Mouse (Mus musculus): ENCODE measurements around the gene Psph.

The Psph gene

DNA sequence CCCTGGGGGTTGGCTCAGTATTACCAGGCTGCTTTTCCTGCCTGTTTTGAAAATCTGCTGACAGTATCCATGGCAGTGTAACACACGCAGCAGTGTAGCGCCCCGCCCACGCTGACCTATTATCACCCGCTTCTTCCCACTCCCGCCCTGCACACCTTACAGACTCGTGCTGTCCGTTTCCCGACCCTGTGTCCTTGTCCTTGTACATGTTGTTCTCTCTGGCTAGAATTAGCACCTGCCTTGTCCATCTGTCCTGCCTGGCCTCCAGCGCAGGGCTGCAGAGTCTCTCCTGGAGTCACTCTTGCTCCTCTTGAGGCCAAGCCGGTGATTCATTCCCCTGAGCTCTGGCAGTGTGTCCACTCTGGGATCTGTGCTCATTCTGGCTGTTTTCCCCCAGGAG, 56.9 kb downstream of the Psph start:
- DNase-seq = no peak

DNA sequence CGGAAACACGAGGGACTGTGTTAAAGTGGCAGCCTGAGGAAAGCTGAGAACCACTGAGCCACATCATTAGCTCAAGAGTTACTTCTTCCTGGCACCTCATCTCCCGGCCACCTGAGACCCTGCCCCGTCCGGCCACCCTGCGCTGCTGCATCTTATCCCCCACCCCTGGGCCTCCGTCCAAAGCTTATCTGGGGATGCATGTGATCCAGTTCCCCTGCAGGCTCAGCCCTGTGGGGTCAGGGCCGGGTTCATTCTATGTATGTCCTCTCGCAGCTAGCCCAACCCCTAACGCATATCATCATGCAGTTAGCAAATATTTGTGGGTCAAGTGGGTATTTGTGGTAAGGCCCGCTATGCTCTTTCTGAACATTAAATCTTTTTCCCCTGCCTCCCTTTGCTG, 58.0 kb downstream of the Psph start:
- DNase-seq = no peak

DNA sequence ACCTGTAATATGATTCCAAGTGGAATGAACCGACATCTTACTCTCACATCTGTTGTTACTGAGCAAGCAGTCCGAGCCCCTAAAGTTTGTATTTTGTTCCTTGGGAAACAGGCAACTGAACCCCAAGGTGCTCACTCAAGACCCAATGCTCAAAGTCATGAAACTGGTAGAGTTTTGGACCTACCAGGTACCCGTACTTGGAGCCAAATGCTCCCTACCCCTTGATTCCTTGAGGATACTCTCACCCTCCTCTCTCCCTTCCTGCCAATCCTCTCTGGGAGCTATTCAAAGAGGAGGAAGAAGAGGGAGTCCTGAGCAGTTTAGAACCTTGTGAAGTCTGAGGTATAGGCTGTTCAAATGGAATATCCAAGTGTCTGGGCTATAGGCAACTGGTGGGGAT, 60.5 kb downstream of the Psph start:
- no peak for DNase-seq

DNA sequence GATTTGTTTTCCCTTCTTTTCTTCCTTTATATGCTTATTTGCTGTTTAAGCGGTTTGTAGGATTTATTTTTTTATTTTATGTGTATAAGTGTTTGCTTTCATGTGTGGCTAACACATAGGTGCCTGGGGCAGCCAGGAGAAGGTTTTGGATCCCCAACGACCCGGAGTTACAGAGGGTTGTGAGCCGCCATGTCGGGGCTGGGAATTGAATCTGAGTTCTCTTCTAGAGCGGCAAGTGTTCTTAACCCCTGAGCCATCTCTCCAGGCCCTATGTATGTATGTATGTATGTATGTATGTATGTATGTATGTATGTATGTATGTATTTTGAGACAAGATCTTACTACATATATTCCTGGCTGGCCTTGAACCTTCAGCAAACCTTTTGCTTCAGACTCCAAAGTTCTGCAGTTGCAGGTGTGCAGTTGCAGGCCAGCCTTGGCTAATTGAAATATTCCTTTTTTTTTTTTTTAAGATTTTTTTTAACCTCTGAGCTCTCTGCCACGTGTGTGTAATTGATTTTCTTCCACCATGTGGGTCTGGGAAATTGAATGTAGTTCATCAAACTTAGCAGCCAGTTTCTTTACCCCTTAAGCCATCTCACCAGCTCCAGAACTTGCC, 61.4 kb downstream of the Psph start:
- DNase-seq = peak; percentile 35

DNA sequence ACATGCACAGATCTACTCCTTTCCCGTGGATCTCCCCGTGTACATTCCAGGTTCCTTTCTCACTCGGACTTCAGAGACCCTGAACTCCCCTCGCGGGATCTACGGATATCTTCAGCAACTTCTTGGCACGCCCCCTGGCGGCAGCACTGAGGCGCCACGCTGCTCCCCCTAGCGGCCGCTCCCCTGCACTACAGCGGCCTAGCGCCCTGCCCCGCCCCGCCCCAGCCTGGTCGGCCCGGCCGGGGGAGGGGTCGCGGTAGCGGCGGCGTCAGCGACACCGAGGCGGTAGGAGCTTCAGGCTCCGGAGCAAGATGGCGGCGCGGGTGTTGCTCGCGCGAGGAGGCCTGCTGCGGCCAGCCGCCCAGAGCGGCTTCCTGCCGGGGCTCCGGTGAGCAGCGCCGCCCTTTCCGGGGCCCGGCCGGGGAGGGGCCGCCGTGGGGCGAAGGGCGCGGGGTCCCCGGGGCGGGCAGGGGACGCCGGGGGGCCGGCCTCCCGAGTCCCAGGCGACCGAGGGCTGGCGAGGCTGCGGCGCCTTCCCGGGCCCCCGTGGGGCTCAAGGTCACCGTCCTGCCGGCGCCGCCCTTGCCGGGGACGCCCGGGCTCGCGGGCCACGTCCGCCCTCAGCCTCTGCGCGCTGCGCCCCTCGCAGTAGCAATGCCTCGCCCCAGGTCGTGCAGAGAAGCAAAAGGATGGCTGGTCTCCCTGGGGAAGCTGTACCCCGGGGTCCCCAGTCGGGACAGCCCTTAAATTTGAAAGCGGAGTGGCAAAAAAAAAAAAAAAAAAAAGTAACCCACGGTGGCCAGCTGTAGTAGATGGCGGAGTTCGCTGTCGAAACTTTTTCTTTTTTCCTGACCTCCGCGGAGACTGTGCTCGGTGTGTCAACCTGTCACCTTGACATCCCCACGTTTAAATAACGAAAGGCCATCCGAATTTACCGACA, 62.1 kb downstream of the Psph start, which contains the start of gene Nipsnap2:
Gene Nipsnap2 (plus strand): TSS at position 230 of the 940 bp plus-strand sequence.
- peak; percentile 93 for DNase-seq

DNA sequence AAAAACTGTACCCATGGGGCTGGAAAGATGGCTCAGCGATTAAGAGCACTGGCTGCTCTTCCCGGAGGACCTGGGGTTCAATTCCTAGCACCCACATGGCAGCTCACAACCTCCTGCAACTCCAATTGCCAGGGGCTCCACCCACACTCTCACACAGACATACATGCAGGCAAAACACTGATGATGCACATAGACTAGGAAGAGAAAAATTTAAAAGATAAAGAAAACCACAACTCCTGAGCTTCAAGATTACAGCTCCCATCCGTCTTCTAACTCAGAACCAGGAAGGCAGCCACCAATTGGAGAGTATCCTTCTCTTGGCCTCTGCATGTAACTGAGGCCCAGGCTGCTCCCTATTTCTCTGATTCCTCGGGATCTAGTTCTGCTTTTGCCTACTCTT, 63.0 kb downstream of the Psph start:
- DNase-seq = no peak

DNA sequence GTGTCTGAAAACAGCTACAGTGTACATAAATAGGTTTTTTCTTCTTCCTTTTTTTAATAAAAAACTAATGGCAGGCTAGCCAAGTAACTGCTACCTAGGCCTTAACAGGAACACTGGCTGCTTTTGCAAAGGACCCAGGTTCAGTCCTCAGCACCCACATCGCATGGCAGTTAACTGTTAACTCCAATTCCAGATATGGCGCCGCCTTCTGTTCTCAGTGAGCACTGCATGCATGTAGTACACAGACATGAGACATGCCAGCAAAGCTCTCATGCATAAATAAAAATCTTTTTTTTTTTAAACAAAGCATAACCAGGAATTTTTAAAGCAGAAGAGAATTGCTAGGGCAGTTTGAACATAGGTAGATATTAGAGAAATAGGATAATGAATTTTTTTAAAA, 67.1 kb downstream of the Psph start:
- DNase-seq = no peak

DNA sequence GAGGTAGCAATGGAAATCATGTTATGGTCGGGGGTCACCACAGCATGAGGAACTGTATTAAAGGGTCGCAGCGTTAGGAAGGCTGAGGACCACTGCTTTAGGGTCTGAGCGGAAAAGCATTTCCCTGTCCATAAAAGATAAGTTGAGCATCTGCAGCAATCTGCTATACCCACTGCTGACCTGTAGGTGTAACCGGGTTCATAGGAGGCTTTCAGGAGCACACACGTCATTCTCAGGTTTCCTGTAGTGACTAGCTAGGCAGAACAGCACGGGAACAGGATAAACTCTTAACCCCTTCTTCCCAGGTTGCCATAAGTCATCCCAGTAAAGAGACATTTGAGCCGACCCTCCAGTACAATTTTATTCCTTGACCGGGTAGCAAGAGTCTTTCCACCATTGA, 70.2 kb downstream of the Psph start:
- DNase-seq = no peak
